In the genomic region with DNA sequence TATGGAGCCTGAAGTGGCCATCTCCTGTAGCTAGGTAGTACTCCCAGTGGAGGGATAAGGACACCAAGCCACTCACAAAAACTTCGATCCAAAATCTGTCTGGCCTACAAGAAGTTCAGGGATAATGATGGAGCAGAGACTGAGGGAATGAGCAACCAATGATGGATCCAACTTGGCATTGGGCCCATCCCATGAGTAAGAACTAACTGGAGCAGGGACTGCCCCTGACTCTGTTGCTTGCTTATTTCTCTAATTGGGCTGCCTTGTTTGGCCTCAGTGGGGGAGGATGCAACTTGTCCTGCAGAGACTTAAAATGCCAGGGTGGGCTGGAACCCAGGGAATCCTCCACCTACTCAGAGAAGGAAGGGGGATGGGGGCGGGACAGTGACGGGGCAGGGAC, we compare ENCODE assay signal across 13 mouse cellular contexts.
A peak's percentile ranks its signal among the peaks of the same experiment; 100 is the strongest.
DNase-seq lines count a peak whose midpoint lies in the region; ATAC-seq lines count a peak whose summit lies in the region.
"Had no signal": no experiment of that assay in that cellular context is flagged by ENCODE, and none has a peak within 500 bp of the region (broad histone marks: within the 10 kb centered on the region; RNA-seq: fewer than 3 reads in every experiment).

No protein-coding gene starts in this region.

- DNase-seq in cerebellum, postnatal 14 days, result peak; percentile 14 to 28
- DNase-seq in cerebellum, adult 11-12 months, result no peak
- DNase-seq in kidney, postnatal 10 days, result peak; percentile 5
- DNase-seq in kidney, adult 11 months, result no peak
- DNase-seq in 3T3-L1 (ENCODE audit: low read depth, low spot score), result peak; percentile 72
- DNase-seq in adrenal gland, adult 8-10 months, result peak; percentile 68
- DNase-seq in thymus, postnatal 10 days (ENCODE audit: low spot score in 2 of 2), result no peak
- DNase-seq: heart, adult 18-20 months; kidney, postnatal 14 days; thymus, postnatal 36 days had no signal

- ATAC-seq in erythroid progenitor cell, adult 5-6 weeks (replicated peaks; ENCODE audit: low FRiP score, poor library complexity, severe bottlenecking), result no peak
- ATAC-seq: intestine, postnatal 0 days; midbrain, embryonic 16.5 days had no signal

Comparison
In these comparisons a context has a peak if more than half of its experiments do, and no peak if none do; other contexts are left out.
1. DNase-seq: peak in cerebellum, postnatal 14 days (2 of 2), kidney, postnatal 10 days (single experiment), 3T3-L1 (single experiment) and adrenal gland, adult 8-10 months (single experiment); none in cerebellum, adult 11-12 months (single experiment), kidney, adult 11 months (single experiment) and thymus, postnatal 10 days (0 of 2).